Mouse (Mus musculus) adrenal gland, postnatal 4 days (tissue): Measurements from ENCODE around the gene Tet1. TPM values are rescaled to one million over a fixed set of nuclear protein-coding genes. Genes with fewer than 3 reads are reported as not detected.
"Not testable (repeated sequence)": the region's sequence is repeated elsewhere in the genome, so short reads cannot be mapped to it uniquely, and the experiment has no call there.

ENCODE experiments used
- DNase-seq, 2 experiments: peaks; one replicate each; pipeline ENCODE4 v3.0.0; 2021 to 2022; ENCODE audit warnings: low spot score in 2 of 2, mixed read lengths in 2 of 2
- total RNA-seq, 2 experiments: library from RNA; stranded (reverse); gene quantifications; 2 replicates each; pipeline ENCODE4 v1.2.3; 2021

The Tet1 gene
- total RNA-seq, 2 experiments from 2014 or later, result 19.1 to 19.6 TPM

GRCm38 (mm10) chr10:62781776-62782175, 127.0 kb downstream of the Tet1 start:
- DNase-seq, result not testable (repeated sequence)

Other genes with a start within 250 kb of the Tet1 start
- gene Stox1, start 182.9 kb downstream of the Tet1 start, total RNA-seq, result 1 to 10 TPM; 1.2 to 1.9 TPM
- 10 to 100 TPM; 89.8 to 93.2 TPM for gene Ccar1, start 116.7 kb downstream of the Tet1 start, total RNA-seq
- gene Slc25a16, start 11.6 kb upstream of the Tet1 start, total RNA-seq, result 10 to 100 TPM; 34.3 to 36.6 TPM
- gene Dna2, start 38.0 kb upstream of the Tet1 start, total RNA-seq, result 10 to 100 TPM in 1 of 2 experiments, 1 to 10 TPM in 1; 9.5 to 11.8 TPM
- 10 to 100 TPM; 26.0 to 32.5 TPM for gene Rufy2, start 71.2 kb upstream of the Tet1 start, total RNA-seq
- gene Hnrnph3, start 115.2 kb upstream of the Tet1 start, total RNA-seq, result 10 to 100 TPM; 64.9 to 75.4 TPM
- gene Pbld2, start 115.3 kb upstream of the Tet1 start, total RNA-seq, result 1 to 10 TPM; 4.9 to 8.0 TPM
- gene Pbld1, start 151.2 kb upstream of the Tet1 start, total RNA-seq, result 1 to 10 TPM; 5.7 to 7.1 TPM
- not detected for gene Atoh7, start 190.7 kb upstream of the Tet1 start, total RNA-seq